Mouse (Mus musculus): ENCODE results near the gene Med29.

DNA sequence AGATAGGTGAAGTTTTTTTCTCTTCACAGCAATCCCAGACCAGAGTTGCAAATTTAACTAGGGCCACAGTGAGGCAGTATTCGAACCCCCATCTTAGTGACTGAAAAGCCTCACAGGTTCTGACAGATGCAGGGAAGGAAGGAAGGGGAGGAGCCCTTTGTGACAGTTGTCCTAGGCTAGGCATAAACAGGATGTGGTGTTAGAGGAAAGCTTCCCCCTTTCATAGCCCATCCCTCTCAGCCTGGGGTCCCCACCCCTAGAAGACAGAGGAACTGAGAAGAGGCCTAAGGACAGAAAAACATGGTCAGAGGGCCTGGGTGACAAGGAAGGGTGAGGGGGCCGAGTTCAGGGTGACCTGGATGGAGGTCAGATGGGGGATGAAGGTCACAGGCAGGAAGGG, 48.2 kb upstream of the Med29 start:
- no peak for TF ChIP-seq CTCF (IDR thresholded peaks at IDR 0.05; ENCODE audit: control insufficient read depth, insufficient read depth, insufficient replicate concordance, low read depth, low read length)
- no peak for TF ChIP-seq POLR2A (IDR thresholded peaks at IDR 0.05; ENCODE audit: control insufficient read depth, low read depth, low read length)
